Mouse (Mus musculus): ENCODE results near the gene Gjb1. TPM values are rescaled to one million over a fixed set of nuclear protein-coding genes. Genes with fewer than 3 reads are reported as not detected.
"Not testable (repeated sequence)": the region's sequence is repeated elsewhere in the genome, so short reads cannot be mapped to it uniquely, and the experiment has no call there.

Gjb1 gene
- polyA plus RNA-seq, 1 experiment from 2014 or later, result 0.57 TPM

- ATAC-seq (ENCODE audit: low FRiP score, low TSS enrichment), result no peak
- no peaks in the 10 kb centered on the region for H3K27me3 ChIP-seq (ENCODE audit: control insufficient read depth, insufficient read depth, low read length)
- no peak overlapping the region for H3K4me3 ChIP-seq (replicated peaks; ENCODE audit: low read depth, low read length)
Measured at GRCm38 (mm10) chrX:101346475-101346874, 29.7 kb upstream of the Gjb1 start.

GRCm38 (mm10) chrX:101351188-101351587 lies 25.0 kb upstream of the Gjb1 start:
- Histone ChIP-seq H3K4me3 (replicated peaks; ENCODE audit: low read depth, low read length) (no peak overlapping the region), H3K4me1 (ENCODE audit: control insufficient read depth, insufficient read depth, low read length) (no peaks in the 10 kb centered on the region), H3K27ac (replicated peaks; ENCODE audit: low read depth, low read length) (no peak overlapping the region), H3K27me3 (ENCODE audit: control insufficient read depth, insufficient read depth, low read length) (no peaks in the 10 kb centered on the region), H3K9ac (replicated peaks; ENCODE audit: low read length) (no peak overlapping the region), H3K9me3 (ENCODE audit: control insufficient read depth, low read length) (no peaks in the 10 kb centered on the region), H3K36me3 (ENCODE audit: control insufficient read depth, insufficient read depth, low read length) (no peaks in the 10 kb centered on the region), H3K4me2 (ENCODE audit: low read length) (no peak overlapping the region)
- ATAC-seq (ENCODE audit: low FRiP score, low TSS enrichment) (no peak), DNase-seq (peak; percentile 42)
- 60% methylated on average over 4 of the region's 4 CpGs for WGBS

More at GRCm38 (mm10) chrX:101346475-101346874, 29.7 kb upstream of the Gjb1 start:
- 58% methylated on average over 4 of the region's 4 CpGs for WGBS
- Histone ChIP-seq H3K4me1 (ENCODE audit: control insufficient read depth, insufficient read depth, low read length) (no peaks in the 10 kb centered on the region), H3K9me3 (ENCODE audit: control insufficient read depth, low read length) (no peaks in the 10 kb centered on the region), H3K4me2 (ENCODE audit: low read length) (no peak overlapping the region), H3K36me3 (ENCODE audit: control insufficient read depth, insufficient read depth, low read length) (no peaks in the 10 kb centered on the region), H3K27ac (replicated peaks; ENCODE audit: low read depth, low read length) (no peak overlapping the region), H3K9ac (replicated peaks; ENCODE audit: low read length) (no peak overlapping the region)
- no peak for DNase-seq

- H3K9me3 ChIP-seq (ENCODE audit: control insufficient read depth, low read length); H3K27ac ChIP-seq (replicated peaks; ENCODE audit: low read depth, low read length); H3K4me1 ChIP-seq (ENCODE audit: control insufficient read depth, insufficient read depth, low read length); DNase-seq; H3K9ac ChIP-seq (replicated peaks; ENCODE audit: low read length); H3K27me3 ChIP-seq (ENCODE audit: control insufficient read depth, insufficient read depth, low read length); H3K4me3 ChIP-seq (replicated peaks; ENCODE audit: low read depth, low read length); ATAC-seq (ENCODE audit: low FRiP score, low TSS enrichment); H3K36me3 ChIP-seq (ENCODE audit: control insufficient read depth, insufficient read depth, low read length); H3K4me2 ChIP-seq (ENCODE audit: low read length): not testable (repeated sequence)
- WGBS, result 65% methylated on average over 4 of the region's 4 CpGs
Measured at GRCm38 (mm10) chrX:101358902-101359301, 17.3 kb upstream of the Gjb1 start.

DNA sequence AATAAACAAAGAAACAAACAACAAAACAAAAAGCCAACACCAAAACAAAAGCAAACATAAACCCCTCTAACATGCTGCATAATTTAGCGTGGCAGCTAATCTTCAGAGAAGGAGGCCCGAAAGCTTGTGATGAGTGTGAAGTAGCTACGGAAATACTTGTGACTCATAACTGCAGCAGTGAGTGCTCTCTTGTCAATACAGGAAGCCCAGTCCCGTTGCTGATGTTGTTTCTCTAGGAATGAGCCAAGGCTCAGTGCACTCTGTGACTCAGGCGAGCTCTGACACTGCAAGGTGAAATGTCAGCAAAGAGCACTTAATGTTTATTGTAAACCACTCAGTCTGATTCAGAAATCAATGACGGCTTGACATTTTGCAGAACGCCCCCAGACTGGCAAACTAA lies 7.2 kb upstream of the Gjb1 start:
- no peaks in the 10 kb centered on the region for H3K9me3 ChIP-seq (ENCODE audit: control insufficient read depth, low read length)
- H3K27me3 ChIP-seq (ENCODE audit: control insufficient read depth, insufficient read depth, low read length), result no peaks in the 10 kb centered on the region
- no peak overlapping the region for H3K4me3 ChIP-seq (replicated peaks; ENCODE audit: low read depth, low read length)
- H3K4me1 ChIP-seq (ENCODE audit: control insufficient read depth, insufficient read depth, low read length), result no peaks in the 10 kb centered on the region
- H3K36me3 ChIP-seq (ENCODE audit: control insufficient read depth, insufficient read depth, low read length), result no peaks in the 10 kb centered on the region
- no peak overlapping the region for H3K27ac ChIP-seq (replicated peaks; ENCODE audit: low read depth, low read length)
- 76% methylated on average over 7 of the region's 7 CpGs for WGBS
- no peak for DNase-seq
- ATAC-seq (ENCODE audit: low FRiP score, low TSS enrichment), result no peak
- no peak overlapping the region for H3K9ac ChIP-seq (replicated peaks; ENCODE audit: low read length)
- no peak overlapping the region for H3K4me2 ChIP-seq (ENCODE audit: low read length)

- no peak overlapping the region for H3K4me2 ChIP-seq (ENCODE audit: low read length)
- no peak overlapping the region for H3K4me3 ChIP-seq (replicated peaks; ENCODE audit: low read depth, low read length)
- no peaks in the 10 kb centered on the region for H3K9me3 ChIP-seq (ENCODE audit: control insufficient read depth, low read length)
- no peaks in the 10 kb centered on the region for H3K27me3 ChIP-seq (ENCODE audit: control insufficient read depth, insufficient read depth, low read length)
- DNase-seq, result no peak
- no peak overlapping the region for H3K27ac ChIP-seq (replicated peaks; ENCODE audit: low read depth, low read length)
- H3K4me1 ChIP-seq (ENCODE audit: control insufficient read depth, insufficient read depth, low read length), result no peaks in the 10 kb centered on the region
- ATAC-seq (ENCODE audit: low FRiP score, low TSS enrichment), result no peak
- WGBS, result 67% methylated on average over 3 of the region's 3 CpGs
- H3K9ac ChIP-seq (replicated peaks; ENCODE audit: low read length), result no peak overlapping the region
- no peaks in the 10 kb centered on the region for H3K36me3 ChIP-seq (ENCODE audit: control insufficient read depth, insufficient read depth, low read length)
Measured at GRCm38 (mm10) chrX:101370573-101370972, 5.6 kb upstream of the Gjb1 start.

DNA sequence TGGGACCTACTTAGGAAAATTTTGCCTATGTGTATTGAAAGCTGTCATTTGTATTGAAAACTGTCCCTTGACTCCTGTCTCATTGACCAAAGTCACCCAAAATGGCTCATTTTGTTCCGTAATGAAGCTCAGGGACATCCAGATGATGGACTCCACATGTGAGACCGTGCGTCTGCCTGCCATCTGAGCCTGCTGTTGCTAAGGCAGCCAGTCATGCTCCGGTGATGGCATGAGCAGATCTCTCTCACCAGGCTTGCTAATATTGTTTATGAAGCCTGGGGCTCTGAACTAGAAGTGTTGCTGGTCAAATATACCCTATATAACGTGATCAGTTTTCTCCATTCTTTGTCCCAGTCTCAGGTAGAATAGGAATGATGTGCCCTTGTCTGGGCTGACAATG lies 3.2 kb upstream of the Gjb1 start:
- Histone ChIP-seq H3K4me3 (replicated peaks; ENCODE audit: low read depth, low read length) (no peak overlapping the region), H3K4me1 (ENCODE audit: control insufficient read depth, insufficient read depth, low read length) (no peaks in the 10 kb centered on the region), H3K27me3 (ENCODE audit: control insufficient read depth, insufficient read depth, low read length) (no peaks in the 10 kb centered on the region), H3K4me2 (ENCODE audit: low read length) (no peak overlapping the region), H3K9me3 (ENCODE audit: control insufficient read depth, low read length) (no peaks in the 10 kb centered on the region), H3K27ac (replicated peaks; ENCODE audit: low read depth, low read length) (no peak overlapping the region), H3K9ac (replicated peaks; ENCODE audit: low read length) (no peak overlapping the region), H3K36me3 (ENCODE audit: control insufficient read depth, insufficient read depth, low read length) (no peaks in the 10 kb centered on the region)
- DNase-seq (no peak), ATAC-seq (ENCODE audit: low FRiP score, low TSS enrichment) (no peak)
- 60% methylated on average over 5 of the region's 5 CpGs for whole genome bisulfite sequencing

GRCm38 (mm10) chrX:101377076-101377475 lies 898 bp downstream of the Gjb1 start:
- WGBS, result 57% methylated on average over 4 of the region's 4 CpGs
- no peak for ATAC-seq (ENCODE audit: low FRiP score, low TSS enrichment)
- DNase-seq, result no peak

DNA sequence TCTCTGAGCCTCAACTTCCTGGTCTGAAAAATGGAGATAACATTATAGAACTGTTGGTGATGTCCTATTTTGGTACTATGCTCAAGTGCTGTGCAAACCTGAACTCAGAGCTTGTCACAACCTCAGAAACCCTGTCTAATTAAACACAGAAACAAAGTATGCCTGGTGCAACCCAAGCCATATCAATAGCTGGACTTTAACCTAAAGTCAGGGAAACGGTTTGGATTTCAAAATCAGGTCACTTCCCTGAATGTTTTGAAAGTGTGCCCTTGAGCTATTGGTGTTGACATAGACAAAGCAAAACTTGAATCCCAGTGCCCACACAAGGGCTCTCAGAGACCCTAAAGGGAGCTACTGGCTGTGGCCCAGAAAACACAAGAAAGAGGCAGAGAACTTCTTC lies 3.6 kb downstream of the Gjb1 start:
- Histone ChIP-seq H3K4me3 (replicated peaks; ENCODE audit: low read depth, low read length) (no peak overlapping the region), H3K4me1 (ENCODE audit: control insufficient read depth, insufficient read depth, low read length) (no peaks in the 10 kb centered on the region), H3K9ac (replicated peaks; ENCODE audit: low read length) (no peak overlapping the region), H3K27ac (replicated peaks; ENCODE audit: low read depth, low read length) (no peak overlapping the region), H3K27me3 (ENCODE audit: control insufficient read depth, insufficient read depth, low read length) (peaks cover 13% of the 10 kb centered on the region; the same call in 1 of the 2 replicates), H3K36me3 (ENCODE audit: control insufficient read depth, insufficient read depth, low read length) (no peaks in the 10 kb centered on the region), H3K9me3 (ENCODE audit: control insufficient read depth, low read length) (no peaks in the 10 kb centered on the region), H3K4me2 (ENCODE audit: low read length) (no peak overlapping the region)
- ATAC-seq (ENCODE audit: low FRiP score, low TSS enrichment) (no peak), DNase-seq (no peak)
- 91% methylated on average over 1 of the region's 1 CpGs for WGBS

More at GRCm38 (mm10) chrX:101377076-101377475, 898 bp downstream of the Gjb1 start:
- Histone ChIP-seq H3K9ac (replicated peaks; ENCODE audit: low read length) (no peak overlapping the region), H3K4me2 (ENCODE audit: low read length) (no peak overlapping the region), H3K27me3 (ENCODE audit: control insufficient read depth, insufficient read depth, low read length) (no peaks in the 10 kb centered on the region), H3K36me3 (ENCODE audit: control insufficient read depth, insufficient read depth, low read length) (no peaks in the 10 kb centered on the region), H3K27ac (replicated peaks; ENCODE audit: low read depth, low read length) (no peak overlapping the region), H3K9me3 (ENCODE audit: control insufficient read depth, low read length) (no peaks in the 10 kb centered on the region), H3K4me1 (ENCODE audit: control insufficient read depth, insufficient read depth, low read length) (no peaks in the 10 kb centered on the region), H3K4me3 (replicated peaks; ENCODE audit: low read depth, low read length) (no peak overlapping the region)

DNA sequence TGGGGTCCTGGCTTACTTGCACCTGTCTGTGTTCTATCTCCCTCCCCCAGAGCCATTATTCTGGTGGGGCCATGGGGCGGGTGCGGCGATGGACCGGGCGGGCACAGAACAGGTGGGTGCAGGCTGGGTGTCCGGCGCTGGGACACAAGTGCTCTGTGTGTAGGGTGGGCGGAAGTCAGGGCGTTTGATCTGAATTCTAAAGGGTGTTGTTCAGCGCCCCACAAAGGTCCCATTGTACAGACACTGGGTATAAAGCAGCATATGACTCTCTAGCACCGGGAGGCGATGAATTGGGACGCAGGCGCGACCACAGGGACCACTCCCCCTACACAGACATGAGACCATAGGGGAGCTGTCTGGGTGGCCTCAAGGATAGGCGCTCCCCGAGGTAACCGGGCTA lies 7.3 kb downstream of the Gjb1 start:
- H3K4me1 ChIP-seq (ENCODE audit: control insufficient read depth, insufficient read depth, low read length), result no peaks in the 10 kb centered on the region
- no peak overlapping the region for H3K9ac ChIP-seq (replicated peaks; ENCODE audit: low read length)
- H3K27ac ChIP-seq (replicated peaks; ENCODE audit: low read depth, low read length), result no peak overlapping the region
- peaks cover 13% of the 10 kb centered on the region; the same call in 1 of the 2 replicates for H3K27me3 ChIP-seq (ENCODE audit: control insufficient read depth, insufficient read depth, low read length)
- no peak overlapping the region for H3K4me3 ChIP-seq (replicated peaks; ENCODE audit: low read depth, low read length)
- H3K4me2 ChIP-seq (ENCODE audit: low read length), result no peak overlapping the region
- no peaks in the 10 kb centered on the region for H3K9me3 ChIP-seq (ENCODE audit: control insufficient read depth, low read length)
- DNase-seq (no peak), ATAC-seq (ENCODE audit: low FRiP score, low TSS enrichment) (no peak)
- H3K36me3 ChIP-seq (ENCODE audit: control insufficient read depth, insufficient read depth, low read length), result no peaks in the 10 kb centered on the region
- 23% methylated on average over 18 of the region's 18 CpGs for WGBS

Data from midbrain, embryonic 14.5 days (tissue).